ENCODE assay signal across 8 mouse cellular contexts in the genomic region with DNA sequence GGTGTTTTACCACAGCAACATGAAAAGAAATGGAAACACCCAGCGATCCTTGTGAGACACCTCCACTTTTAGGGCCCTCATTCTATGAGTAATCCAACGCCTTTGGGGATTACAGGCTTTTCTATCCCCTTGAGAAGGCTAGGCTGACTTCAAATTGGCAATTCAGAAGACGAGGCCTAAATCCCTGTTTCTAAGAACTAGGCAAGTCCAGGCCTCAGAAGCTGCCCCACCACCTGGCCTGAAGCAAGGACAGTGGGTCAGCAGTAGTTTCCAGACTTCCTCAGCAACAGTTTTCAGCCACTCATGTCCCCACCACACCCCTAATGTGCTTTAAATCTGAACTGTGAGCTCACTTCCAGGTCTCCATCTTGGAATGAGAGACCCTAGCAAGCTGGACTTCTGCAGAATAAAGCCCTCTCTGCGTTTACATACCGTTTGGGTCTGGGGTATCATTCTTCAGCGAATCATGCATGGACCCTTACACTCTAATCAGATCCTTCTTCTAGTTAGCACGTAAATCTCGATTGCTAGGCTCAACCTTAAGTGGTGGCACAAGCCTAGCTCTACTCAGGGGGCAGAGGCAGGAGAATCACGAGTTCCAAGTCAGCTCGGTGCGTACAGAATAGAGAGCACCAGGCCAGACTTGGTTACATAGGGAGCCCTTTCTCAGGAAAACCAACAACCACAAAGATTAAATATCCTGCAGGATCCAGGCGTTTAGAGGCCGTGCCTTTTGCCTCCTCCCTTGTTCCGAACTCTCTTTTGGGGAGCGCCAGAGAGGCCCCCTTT. TPM values are rescaled to one million over a fixed set of nuclear protein-coding genes. Genes with fewer than 3 reads are reported as not detected.
DNase-seq lines count a peak whose midpoint lies in the region; ATAC-seq and TF ChIP-seq lines count a peak whose summit lies in the region.

No protein-coding gene starts in this region.

- H3K27ac ChIP-seq in heart, adult 2 months: peak overlapping the region; percentile 93
- H3K27ac ChIP-seq in hindbrain, embryonic 10.5 days: peak overlapping the region; percentile 99

- H3K9ac ChIP-seq in heart, adult 2 months (ENCODE audit: low read depth, low read length): peak overlapping the region; percentile 3; the same call in 1 of the 2 replicates

- TF ChIP-seq EP300 in heart, adult 2 months (IDR thresholded peaks at IDR 0.05; ENCODE audit: insufficient read depth, low read depth, low read length): no peak

- peaks cover 9% of the 10 kb centered on the region for H3K4me1 ChIP-seq in heart, adult 2 months (ENCODE audit: control insufficient read depth, insufficient read depth, low read length)
- peaks cover 17% of the 10 kb centered on the region for H3K4me1 ChIP-seq in hindbrain, embryonic 10.5 days (replicated peaks)

- no peak for TF ChIP-seq POLR2A in heart, adult 2 months (IDR thresholded peaks at IDR 0.05; ENCODE audit: insufficient read depth, low read depth, low read length)
- TF ChIP-seq POLR2A in brain, embryonic 14.5 days (IDR thresholded peaks at IDR 0.05; ENCODE audit: borderline replicate concordance, extremely low read depth, insufficient read depth, insufficient read length, poor library complexity, severe bottlenecking): no peak

- ATAC-seq in megakaryocyte-erythroid progenitor cell, adult 5-6 weeks (replicated peaks; ENCODE audit: low FRiP score, low TSS enrichment, poor library complexity, severe bottlenecking): peak; percentile 30; the same call in 1 of the 2 replicates

- H3K79me2 ChIP-seq in heart, adult 2 months (replicated peaks; ENCODE audit: control insufficient read depth, insufficient read depth, low read length): no peaks in the 10 kb centered on the region; the same call in 1 of the 2 replicates

- H3K36me3 ChIP-seq in heart, adult 2 months (ENCODE audit: control insufficient read depth, insufficient read depth, low read length): peaks cover 6% of the 10 kb centered on the region
- peaks cover 8% of the 10 kb centered on the region for H3K36me3 ChIP-seq in hindbrain, embryonic 10.5 days

- DNase-seq in heart, adult 2 months: no peak
- DNase-seq in heart, postnatal 25 days (ENCODE audit: low spot score): no peak
- peak; percentile 47 for DNase-seq in 416B (ENCODE audit: low read depth)
- peak; percentile 55 for DNase-seq in brain, embryonic 14.5 days (ENCODE audit: low read depth)
- DNase-seq in hindbrain, embryonic 10.5 days (ENCODE audit: low spot score): no peak
- no peak for DNase-seq in right cerebral cortex, postnatal 25 days
- no peak for DNase-seq in spleen, postnatal 4 days (ENCODE audit: low spot score in 2 of 2)

- no peaks in the 10 kb centered on the region for H3K27me3 ChIP-seq in heart, adult 2 months (ENCODE audit: control insufficient read depth, insufficient read depth, low read length)
- no peaks in the 10 kb centered on the region for H3K27me3 ChIP-seq in hindbrain, embryonic 10.5 days (ENCODE audit: insufficient read depth, poor library complexity, severe bottlenecking)

- TF ChIP-seq CTCF in heart, adult 2 months (IDR thresholded peaks at IDR 0.05): no peak
- no peak for TF ChIP-seq CTCF in brain, embryonic 14.5 days (IDR thresholded peaks at IDR 0.05; ENCODE audit: borderline replicate concordance, extremely low read depth, insufficient read depth, insufficient read length)

- no peaks in the 10 kb centered on the region for H3K9me3 ChIP-seq in hindbrain, embryonic 10.5 days

- intact Hi-C loops in heart, adult 2 months (cut with DNase I): loop anchor here (2.0 kb wide), 1 partner anchor 13 kb away; a partner anchor contains a TSS
- intact Hi-C loops in heart, postnatal 25 days (cut with DNase I): loop anchor here (1.0 kb wide), 1 partner anchor 12 kb away; no protein-coding TSS in a partner anchor

- peak overlapping the region; percentile 86 for H3K4me3 ChIP-seq in heart, adult 2 months
- H3K4me3 ChIP-seq in hindbrain, embryonic 10.5 days: peak overlapping the region; percentile 92

- WGBS in heart, adult 2 months: 35% methylated on average over 15 of the region's 15 CpGs
- WGBS in hindbrain, embryonic 10.5 days: 37% methylated on average over 15 of the region's 15 CpGs

RNA-seq across cellular contexts. Expression of a gene that starts 1.0 kb away (rescaled TPM):
- total RNA-seq in heart, adult 2 months (2021): 10 to 100 TPM; 89.5 to 89.7 TPM
- polyA plus RNA-seq in heart, adult 2 months (2012; rRNA removed): 48.8 and 98.2 TPM in 2 replicates
- 100 to 1,000 TPM in 1 of 2 experiments, 10 to 100 TPM in 1; 90.3 to 106 TPM for total RNA-seq in heart, postnatal 25 days (2021)
- polyA plus RNA-seq in brain, embryonic 14.5 days (2012; rRNA removed): 231 and 242 TPM in 2 replicates
- polyA plus RNA-seq in hindbrain, embryonic 10.5 days (2016; fragmentation: Nextera tagmentation; extraction: Ambion mirVana): 422 and 455 TPM in 2 replicates
- total RNA-seq in megakaryocyte-erythroid progenitor cell, adult 5-6 weeks (2014; fragmentation: Nextera tagmentation): 238 and 277 TPM in 2 replicates
- 172 and 198 TPM in 2 replicates for total RNA-seq in megakaryocyte-erythroid progenitor cell, adult 5-6 weeks (2017)

RNA-seq across cellular contexts. Expression of a gene that starts 12.2 kb away (rescaled TPM):
- 100 to 1,000 TPM; 426 to 448 TPM for total RNA-seq in heart, adult 2 months (2021)
- 684 and 1,165 TPM in 2 replicates for polyA plus RNA-seq in heart, adult 2 months (2012; rRNA removed)
- 100 to 1,000 TPM; 456 to 473 TPM for total RNA-seq in heart, postnatal 25 days (2021)
- polyA plus RNA-seq in brain, embryonic 14.5 days (2012; rRNA removed): 138 and 177 TPM in 2 replicates
- 360 and 381 TPM in 2 replicates for polyA plus RNA-seq in hindbrain, embryonic 10.5 days (2016; fragmentation: Nextera tagmentation; extraction: Ambion mirVana)
- 244 and 249 TPM in 2 replicates for total RNA-seq in megakaryocyte-erythroid progenitor cell, adult 5-6 weeks (2014; fragmentation: Nextera tagmentation)
- total RNA-seq in megakaryocyte-erythroid progenitor cell, adult 5-6 weeks (2017): 235 and 255 TPM in 2 replicates

RNA-seq across cellular contexts. Expression of a gene that starts 50.0 kb away (rescaled TPM):
- total RNA-seq in heart, adult 2 months (2021): 100 to 1,000 TPM; 328 to 349 TPM
- 48.8 and 109 TPM in 2 replicates for polyA plus RNA-seq in heart, adult 2 months (2012; rRNA removed)
- total RNA-seq in heart, postnatal 25 days (2021): 100 to 1,000 TPM; 263 to 282 TPM
- polyA plus RNA-seq in brain, embryonic 14.5 days (2012; rRNA removed): 53.4 and 64.6 TPM in 2 replicates
- 76.4 and 86.5 TPM in 2 replicates for polyA plus RNA-seq in hindbrain, embryonic 10.5 days (2016; fragmentation: Nextera tagmentation; extraction: Ambion mirVana)
- 39.8 and 49.8 TPM in 2 replicates for total RNA-seq in megakaryocyte-erythroid progenitor cell, adult 5-6 weeks (2014; fragmentation: Nextera tagmentation)
- 49.0 and 77.4 TPM in 2 replicates for total RNA-seq in megakaryocyte-erythroid progenitor cell, adult 5-6 weeks (2017)

Comparison
In these comparisons a context has a peak if more than half of its experiments do, and no peak if none do; other contexts are left out.
1. DNase-seq: peak in 416B (single experiment) and brain, embryonic 14.5 days (single experiment); none in heart, adult 2 months (0 of 2), heart, postnatal 25 days (single experiment), hindbrain, embryonic 10.5 days (single experiment), right cerebral cortex, postnatal 25 days (single experiment) and spleen, postnatal 4 days (0 of 2).